Mouse (Mus musculus) right cerebral cortex, postnatal 10 days (tissue): ENCODE measurements around the gene Lsm7.

ENCODE experiments used
- DNase-seq, 2 experiments: peaks; one replicate each; pipeline ENCODE4 v3.0.0; 2021; ENCODE audit warnings: low spot score in 2 of 2

Gene Lsm7

DNA sequence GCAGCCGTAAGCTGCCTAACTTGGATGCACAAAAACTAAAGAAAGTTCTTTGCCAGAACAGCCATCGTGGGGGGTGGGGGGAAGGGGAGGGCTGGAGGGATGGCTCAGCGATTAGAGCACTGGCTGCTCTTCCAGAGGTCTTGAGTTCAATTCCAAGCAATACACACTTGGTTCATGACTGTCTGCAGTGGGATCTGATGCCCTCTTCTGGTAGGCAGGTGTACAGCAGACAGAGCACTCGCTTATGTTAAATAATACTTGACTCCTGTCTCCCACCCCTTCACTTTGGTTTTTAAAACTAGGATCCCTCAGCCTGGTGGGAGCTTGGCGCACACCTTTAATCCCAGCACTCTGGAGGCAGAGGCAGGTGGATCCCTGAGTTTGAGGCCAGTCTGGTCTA lies 21.0 kb upstream of the Lsm7 start:
- peak in 1 of 2 experiments; percentile 72 for DNase-seq

DNA sequence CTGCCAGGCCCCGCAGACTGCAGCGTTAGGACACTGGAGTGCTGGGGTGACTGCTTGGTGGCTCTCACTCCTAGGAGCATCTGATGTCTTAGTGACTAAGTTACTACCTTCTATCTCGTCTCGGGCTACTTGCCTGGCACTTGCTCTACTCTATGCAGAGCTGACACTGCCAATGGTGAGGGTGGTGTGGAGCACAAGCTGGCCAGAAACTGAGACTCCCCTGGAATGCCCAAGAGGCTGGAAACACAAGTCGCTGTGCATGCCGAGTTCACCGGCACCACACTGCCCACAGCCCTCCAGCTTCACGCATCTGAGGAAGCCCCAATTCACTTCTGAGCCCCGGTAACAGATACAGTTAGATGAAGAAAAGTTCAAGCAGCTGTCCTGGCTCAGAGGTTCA lies 19.0 kb upstream of the Lsm7 start:
- DNase-seq, result peak in 1 of 2 experiments; percentile 22

DNA sequence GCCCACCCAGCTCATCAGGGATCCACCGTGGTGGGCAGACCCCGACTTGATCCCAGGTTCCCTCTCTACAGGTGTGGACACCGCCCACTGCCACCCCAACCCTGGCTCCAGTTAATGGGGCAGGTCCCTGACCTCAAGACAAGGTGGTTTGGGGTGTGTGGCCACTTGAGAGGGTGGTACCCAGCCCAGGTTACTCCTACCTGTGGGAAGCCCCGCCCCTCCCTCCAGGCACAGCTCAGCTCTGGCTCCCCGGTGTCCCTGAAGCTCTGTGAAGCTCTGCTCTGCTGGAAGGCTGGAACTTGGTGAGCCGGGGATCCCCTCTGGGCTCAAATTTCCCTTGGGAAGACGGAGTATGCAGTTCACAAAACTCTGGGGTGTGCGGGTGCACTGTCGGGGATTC lies 16.6 kb upstream of the Lsm7 start, which contains the start of gene Tmprss9:
Tmprss9 (plus strand) TSS at position 268 of the 400 bp plus-strand sequence.
- DNase-seq, result no peak

DNA sequence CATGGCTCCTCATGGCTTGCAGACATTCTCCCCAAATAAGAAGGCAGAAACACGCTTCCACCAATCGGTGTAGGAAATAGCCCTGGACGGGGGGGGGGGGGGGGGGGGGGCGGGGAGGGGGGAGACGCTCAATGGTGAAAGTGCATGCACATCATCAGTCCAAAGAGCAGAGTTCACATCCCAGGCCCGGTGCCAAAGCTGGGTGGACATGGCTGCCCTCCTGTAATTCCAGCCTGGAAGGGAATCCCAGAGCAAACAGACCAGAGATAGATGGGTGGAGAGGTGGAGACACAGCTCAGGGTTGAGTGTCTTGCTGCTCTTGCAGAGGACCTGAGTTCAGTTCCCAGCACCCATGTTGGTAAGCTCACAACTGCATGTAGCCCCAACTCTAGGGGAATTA lies 16.0 kb upstream of the Lsm7 start:
- no peak for DNase-seq

DNA sequence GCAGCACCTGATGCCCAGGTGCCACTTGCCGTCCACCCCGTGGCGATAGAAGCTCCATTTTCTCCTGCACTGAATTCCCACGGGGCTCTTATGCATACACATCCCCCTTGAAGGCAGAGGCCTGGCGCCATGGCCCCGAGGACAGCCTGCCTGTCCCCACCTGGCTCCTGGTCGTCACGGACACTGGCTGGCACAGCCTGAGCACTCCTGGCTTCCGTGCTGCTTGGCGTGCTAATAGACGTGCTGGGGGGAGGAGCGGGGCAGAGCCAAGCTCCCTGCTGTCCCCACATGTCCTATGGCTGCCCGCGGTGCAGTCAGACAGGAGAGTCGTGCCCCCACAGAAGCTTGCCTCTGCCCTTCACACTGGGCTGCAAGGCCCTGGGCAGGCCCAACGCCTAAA lies 9.4 kb upstream of the Lsm7 start:
- no peak for DNase-seq

DNA sequence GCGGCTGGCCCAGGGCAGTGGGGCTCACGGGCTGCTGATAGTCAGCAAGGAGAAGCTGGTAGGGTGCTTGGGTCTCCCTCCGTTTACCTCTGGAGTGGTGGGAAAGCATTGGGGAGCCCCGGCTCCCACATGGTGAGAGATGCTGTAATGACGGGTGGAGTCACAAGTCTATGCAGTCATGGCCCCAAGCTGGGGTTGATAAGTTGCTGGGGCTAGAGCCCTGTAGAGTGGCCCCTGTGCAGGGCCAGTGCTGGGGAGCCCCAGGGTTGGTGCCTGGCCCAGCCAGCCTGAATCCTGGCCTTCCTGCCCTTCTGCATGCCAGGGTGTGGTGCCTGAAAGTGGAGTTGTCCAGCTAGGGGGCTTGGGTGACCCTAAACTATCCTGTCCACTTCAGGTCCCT lies 7.3 kb upstream of the Lsm7 start:
- DNase-seq, result no peak

DNA sequence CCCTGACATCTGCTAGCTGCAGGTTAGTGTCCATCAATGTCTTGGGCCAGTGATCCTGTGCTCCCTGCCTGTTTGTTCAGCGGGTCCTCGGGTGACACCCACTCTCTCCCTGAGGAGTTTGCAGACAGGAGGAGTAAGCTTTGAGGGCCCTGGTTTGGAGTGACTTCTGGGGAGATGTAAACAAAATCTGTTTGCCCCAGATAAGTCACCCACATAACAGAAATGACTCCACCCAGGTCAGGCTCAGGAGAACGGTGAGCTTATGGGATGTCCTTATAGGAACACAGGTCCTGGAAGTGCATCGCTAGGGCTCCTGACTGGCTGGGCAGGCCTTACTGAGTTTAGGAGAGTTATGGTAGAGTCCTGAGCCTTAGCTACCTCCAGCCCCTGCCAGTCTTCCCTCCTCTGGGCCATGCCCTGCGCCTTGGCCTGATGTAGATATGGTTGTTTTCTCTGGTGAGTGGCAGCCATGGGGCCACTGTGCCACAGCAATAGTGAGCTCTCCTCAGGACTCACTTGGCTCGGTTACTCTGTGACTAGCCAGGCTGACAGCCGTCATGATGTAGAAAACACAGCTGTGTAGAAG lies 3.4 kb upstream of the Lsm7 start:
- no peak for DNase-seq

DNA sequence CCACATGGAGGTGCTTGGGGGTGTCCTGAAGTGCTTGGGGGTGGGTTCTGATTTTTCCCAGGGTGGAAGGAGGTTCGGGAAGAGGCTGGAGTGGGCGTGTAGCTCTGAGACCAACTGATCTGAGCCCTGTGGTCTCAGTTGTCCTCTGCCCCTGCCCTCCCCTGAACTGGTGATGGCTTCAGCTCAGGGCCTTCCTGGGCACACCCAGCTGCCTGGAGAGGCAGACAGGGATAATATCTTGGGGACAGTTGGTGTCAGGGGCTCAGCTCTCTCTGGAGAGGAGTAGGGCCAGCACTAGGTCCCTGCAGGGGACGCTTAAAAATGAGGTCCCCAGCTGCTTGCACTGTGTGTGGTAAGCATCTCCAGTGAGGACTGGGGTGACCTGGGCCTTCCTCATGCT lies 2.8 kb upstream of the Lsm7 start:
- no peak for DNase-seq

DNA sequence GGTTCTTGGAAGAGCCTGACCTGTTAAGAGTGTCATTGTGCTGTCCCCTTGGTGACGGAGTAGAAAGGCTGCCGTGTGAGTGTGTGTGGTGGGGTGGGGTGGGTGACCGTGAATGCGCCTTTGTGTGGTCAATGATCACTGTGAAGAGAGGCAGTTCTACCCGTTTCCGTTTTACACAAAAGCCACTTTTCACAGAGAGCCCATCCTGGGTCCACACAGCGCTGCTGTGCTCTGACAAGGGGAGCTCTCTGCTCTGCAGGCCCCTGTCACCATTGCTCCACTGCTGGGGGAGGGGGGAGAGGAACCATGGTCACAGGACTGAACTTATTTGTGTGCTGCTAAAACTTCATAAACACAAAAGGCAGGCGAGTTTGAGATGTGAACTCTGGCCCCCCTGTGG lies 2.4 kb upstream of the Lsm7 start:
- peak in 1 of 2 experiments; percentile 51 for DNase-seq

DNA sequence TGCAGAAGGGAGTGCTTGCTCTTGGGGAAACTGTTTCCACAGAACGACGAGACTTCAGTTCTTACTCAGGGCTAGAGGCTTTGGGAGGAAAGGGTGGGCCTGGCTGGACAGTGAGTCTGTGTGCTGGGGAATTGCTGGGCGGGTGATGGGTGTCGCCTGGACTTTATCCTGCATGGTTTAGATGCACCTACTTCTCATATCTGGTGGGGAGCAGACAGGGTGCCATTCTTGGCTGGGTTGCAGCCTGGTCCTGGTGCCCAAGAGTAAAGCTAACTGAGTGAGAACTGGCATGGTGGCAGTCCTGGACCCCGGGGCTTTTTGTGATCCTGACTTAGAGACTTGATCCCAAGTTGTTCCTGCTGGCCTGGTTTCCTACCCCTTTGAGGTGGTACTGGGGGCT lies 1.9 kb upstream of the Lsm7 start:
- DNase-seq, result no peak

DNA sequence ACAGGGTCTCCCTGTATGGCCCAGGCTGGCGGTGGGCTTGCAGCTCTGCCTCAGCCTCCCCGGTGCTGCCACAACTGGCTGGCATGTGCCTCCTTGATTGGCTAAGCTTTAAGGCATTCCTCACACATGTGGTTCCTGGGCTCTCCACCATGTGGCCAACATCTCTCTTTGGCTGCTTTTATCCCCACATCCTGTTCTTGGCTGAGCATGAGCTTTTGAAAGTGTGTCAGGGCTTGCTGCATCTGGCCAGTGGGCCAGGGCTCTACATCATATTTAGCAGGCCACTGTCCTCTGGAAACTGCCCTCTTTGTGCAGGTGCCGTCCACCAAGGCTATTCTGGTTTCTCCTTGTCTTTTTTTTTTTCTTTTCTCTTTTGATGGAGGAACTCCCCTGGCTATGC lies 1.3 kb upstream of the Lsm7 start:
- DNase-seq, result peak; percentile 61 to 78

DNA sequence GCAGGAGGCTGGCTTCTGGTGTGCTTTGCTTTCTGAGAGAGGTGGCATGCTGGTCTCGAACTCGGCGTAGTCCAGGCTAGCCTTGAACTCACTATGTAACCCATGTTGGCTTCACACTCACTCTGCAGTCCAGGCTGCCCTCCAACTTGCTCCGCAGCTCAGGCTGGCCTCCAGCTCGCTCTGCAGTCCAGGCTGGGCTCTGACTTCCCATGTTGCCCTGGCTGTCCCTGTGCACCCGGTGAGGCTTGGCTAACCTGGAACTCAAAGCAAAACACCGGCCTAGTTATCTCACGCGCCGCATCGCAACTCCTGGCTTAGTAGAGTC lies 702 bp upstream of the Lsm7 start:
- no peak for DNase-seq

DNA sequence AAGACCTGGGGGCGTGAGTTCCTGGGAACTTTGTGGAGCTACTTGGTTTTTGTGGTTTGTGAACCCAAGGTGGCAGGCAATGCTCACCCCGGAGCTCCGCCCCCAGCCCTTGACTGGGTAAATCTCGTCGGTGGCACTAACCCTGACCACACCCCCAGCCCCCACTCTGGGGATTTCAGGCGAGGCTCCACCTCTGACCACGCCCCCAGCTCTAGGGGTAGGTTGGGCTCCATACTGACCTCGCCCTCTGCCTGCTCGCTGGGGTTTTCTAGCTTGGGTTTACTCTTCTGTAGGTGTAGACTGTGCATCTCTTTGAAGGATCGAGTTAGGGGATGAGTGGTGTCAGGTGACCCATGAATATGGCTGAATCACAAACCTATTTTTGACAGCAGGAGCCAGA lies 6.4 kb downstream of the Lsm7 start:
- peak in 1 of 2 experiments; percentile 55 for DNase-seq

DNA sequence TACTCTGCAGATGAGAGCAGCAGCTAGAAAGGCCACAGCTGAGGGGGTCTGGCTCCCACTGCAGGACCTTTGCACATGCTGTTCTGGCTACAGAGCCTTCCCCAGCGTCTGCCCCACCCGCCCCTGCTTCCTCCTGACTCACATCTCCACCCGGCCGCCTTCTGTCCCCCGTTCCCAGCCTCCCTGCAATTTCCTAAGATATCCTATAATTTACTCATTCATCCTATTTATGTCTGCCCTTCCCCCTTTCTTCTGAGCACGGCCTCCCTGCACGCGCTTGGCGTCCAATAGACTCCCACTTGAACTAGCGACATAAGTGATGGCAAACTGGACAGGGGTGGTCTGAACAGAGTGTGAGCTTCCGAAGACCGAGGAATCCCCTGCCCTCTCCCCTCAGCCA lies 9.3 kb downstream of the Lsm7 start:
- DNase-seq, result no peak

DNA sequence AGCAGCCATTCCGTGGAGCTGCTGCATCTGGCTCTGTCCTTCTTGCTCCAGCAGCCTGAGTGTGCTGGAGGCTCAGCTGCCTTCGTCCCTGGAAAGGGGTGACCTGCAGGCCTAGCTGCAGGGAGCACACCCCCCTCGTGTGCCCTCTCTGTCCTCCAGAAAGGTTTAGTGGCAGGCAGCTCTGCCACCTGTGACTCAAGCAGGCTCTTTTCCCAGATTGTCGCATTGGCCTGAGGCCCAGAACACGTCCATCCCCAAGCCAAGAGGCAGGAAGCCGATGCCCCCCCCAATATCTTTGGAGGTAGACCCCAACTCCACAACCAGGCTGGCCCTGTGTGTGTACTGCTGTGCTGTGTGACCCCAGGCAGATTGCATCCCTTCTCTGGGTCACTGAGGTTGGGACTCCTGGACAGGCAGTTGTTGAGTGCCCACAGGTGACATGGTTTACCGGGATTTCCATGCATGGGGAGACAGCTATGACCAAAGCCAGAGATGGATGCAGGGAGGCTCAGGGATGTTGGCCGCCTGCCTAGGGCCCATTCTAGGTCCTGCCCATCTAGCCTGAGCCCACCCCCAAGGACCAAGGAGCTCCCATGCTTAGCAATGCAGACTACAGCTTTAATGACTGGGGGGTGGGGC lies 9.8 kb downstream of the Lsm7 start:
- DNase-seq, result no peak

DNA sequence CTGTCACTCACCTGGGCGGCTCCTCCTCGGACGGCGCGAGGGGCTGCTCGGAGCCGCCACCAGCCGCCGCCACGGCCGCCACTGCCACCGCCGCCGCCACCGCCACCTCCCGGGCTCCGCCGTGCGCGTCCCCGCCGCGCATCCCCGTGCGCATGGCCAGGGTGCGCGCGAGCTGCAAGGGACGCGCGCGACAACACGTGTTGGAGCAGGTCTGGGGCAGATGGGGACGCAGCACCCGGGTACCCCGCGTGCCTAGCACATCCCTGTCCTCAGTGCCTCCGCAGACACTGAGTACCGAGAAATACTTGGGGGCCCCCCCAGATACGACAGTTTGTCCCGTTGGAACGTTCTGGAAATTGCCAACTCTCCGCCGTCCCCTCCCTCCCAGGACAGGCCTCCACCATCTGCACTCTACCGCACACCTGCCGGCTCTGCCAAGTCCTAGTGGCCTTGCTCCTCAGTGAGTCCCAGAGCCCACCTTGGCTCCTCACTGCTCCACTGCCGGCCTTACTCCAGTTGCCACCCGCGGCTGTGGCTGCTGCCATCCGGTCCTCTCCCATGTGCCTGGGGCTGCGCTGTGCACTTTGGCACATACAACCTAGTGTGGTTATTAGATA lies 11.0 kb downstream of the Lsm7 start, which contains the start of gene Lingo3:
Lingo3 (minus strand) TSS at position 109 of the 617 bp plus-strand sequence.
- DNase-seq, result peak; percentile 77 to 80

DNA sequence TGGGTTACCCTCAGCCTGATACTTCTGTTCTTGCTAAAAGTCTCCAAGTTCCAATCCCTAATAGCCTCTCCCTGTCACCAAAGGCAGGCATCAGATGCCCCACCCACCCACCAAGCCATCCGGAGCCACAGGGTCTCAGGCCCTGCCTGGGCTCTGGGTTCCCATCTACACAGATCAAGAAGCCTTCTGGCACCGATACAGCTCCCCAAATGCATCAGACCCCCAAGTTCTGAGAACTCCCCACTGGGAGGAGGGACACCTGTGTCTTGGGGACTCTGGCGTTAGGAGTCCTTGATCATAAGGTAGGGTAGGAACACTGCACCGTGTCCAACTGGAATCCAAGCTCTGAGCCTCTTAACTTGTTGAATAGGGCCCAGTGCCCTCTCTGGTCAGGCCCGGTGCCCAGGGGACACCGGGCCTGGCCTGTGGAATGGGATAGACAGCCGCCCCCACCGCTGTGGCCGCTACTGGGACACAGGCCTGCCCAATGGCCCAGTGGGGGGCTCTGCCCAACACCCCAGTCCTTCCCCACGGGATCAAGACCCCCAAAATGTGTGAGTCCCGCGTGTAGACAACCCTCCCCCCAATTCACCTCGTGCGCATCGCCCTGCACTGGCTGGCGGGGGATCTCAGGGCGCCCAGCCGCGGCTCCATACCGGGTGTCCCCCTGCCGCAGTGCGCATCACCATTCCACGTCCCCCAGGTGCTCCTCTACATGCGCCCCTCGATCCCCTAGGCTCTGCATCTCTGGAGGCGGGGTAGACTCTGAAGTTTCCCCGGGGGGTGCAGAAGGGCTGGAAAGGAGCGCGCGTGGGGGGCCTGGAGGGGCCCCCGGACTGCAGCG lies 11.7 kb downstream of the Lsm7 start:
- DNase-seq, result no peak

DNA sequence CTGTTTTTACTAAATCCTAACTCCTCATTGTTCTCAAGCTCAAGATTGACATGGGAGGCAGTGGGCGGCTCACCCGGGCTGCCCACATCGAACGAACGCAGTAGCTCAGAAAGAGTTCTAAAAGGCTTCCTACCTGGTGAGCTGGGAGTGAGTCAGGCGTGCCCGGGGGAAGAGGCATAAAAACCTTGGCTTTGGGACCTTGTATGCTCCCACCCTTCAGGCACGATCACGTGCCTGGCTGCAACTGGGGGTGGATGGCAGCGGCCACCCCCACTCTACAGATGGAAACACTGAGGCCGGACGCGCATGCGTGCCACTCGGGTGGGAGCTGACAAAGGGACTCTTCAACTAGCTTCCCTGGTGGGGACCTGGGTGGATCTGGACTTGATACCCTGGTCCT lies 12.7 kb downstream of the Lsm7 start:
- DNase-seq, result no peak

DNA sequence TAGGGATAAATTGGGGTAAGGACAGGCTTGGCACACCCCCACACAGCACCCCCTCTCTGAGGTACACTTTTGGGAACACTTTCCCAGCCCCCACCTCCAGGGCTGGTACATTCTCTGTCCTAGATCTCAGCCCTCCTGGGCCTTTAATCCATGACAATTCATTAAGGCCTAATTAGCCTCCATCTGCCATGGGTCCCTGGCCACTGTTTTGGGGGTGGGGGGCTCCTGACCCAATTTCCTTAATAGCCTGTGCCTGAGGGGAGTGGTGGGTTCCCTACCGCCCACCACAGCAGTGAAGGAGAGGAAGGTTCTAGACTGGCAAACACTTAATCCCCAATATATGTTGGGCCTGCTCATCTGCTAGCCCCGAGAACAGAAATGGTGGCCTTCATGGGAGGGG lies 13.3 kb downstream of the Lsm7 start:
- no peak for DNase-seq

DNA sequence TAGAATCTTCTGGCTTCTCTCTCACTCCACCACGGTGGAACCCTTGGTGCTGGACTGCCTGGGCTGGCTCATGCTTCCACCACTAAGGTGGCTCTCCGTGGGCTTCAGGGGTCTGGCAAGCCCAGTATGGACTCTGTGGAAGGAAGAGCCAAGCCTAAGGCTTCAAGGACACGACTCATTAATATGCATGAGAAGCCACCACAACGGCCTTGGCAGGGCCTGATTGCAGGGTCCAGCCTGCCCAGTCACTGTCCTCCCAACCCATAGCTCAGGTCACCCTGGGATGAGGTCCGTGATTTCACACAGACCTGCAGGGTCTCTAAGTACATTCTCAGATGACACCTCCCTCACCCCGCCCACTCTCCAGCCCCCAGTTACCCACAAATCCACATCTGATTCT lies 15.2 kb downstream of the Lsm7 start:
- DNase-seq, result no peak

DNA sequence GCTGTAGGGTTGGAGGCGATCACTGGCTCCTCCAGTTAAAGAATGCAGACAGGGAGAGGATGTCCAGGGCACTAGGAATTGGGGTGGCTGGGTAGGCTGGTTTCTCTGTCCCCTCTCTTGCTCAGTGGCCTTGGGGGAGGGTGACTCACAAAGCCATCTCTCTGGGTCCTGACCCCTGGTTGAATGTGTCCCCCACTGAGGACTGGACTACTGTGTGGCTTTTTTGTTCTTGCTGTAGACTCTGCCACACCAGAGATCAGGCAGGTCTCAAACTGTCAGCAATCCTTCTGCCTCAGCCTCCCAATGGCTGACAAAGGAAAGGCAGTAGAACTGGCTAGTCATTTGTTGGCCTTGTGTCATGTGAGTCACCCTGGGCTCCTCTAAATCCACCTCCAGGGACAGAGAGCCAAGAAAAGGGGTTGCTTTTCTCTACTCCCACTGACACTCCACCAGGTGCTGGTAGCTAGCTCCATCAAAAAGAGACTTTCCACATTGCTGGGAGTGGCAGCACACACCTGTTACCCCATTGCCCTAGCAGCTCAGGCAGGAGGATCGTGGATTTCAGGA lies 16.6 kb downstream of the Lsm7 start:
- DNase-seq, result no peak

DNA sequence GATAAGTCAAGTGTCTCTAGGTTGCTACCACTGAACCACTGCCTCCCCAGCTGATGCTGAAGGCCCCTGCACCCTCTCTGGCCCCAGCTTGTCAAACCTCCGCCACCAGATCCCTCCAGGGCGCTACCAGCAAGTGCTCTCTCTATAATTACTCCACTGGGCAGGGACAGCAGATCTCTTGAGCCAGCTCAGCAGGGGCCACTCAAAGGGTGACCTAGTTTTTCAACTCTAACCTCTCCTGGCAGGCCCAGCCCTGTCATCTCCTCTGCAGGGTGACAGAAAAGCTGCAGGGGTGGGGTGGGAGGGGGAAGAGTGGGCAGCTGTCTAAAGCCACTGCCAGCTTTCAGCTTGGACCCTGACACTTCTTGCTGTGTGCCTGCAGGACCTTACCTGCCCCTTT lies 17.2 kb downstream of the Lsm7 start:
- no peak for DNase-seq
